Mouse (Mus musculus) testis, adult 2 months (tissue): ENCODE results near the gene Kcnq2.

Experiments used
- CTCF ChIP-seq: fragments of 200-500 bp; IDR thresholded peaks from 2 replicates; pipeline ENCODE4 v1.5.1; 2012; ENCODE audit warnings: low read depth, mild to moderate bottlenecking, inconsistent platforms, low read length, moderate library complexity; ENCODE audit not compliant: control insufficient read depth, insufficient read depth, insufficient replicate concordance
- POLR2A ChIP-seq: fragments of 200-500 bp; IDR thresholded peaks from 2 replicates; pipeline ENCODE4 v1.6.1; 2012; ENCODE audit warnings: low read depth, mild to moderate bottlenecking, inconsistent platforms, low read length, moderate library complexity; ENCODE audit not compliant: control insufficient read depth

- TF ChIP-seq POLR2A (no peak), CTCF (no peak)
These were observed 45.8 kb upstream of the Kcnq2 start for GRCm38 (mm10) chr2:181180898-181181297.
